Mouse (Mus musculus) left cerebral cortex, postnatal 36 days (tissue): ENCODE data around the gene Ptgfr. TPM values are rescaled to one million over a fixed set of nuclear protein-coding genes. Genes with fewer than 3 reads are reported as not detected.
A peak's percentile ranks its signal among the peaks of the same experiment; 100 is the strongest.

Source experiments
- DNase-seq, 2 experiments: peaks; one replicate each; pipeline ENCODE4 v3.0.0; 2021 to 2022; ENCODE audit warnings: low spot score in 2 of 2, mixed read lengths in 1 of 2
- intact Hi-C: fragments of 180-260 bp; cut with DNase I; formaldehyde crosslinking; loops from one replicate; pipeline ENCODE4 v1.15.1; 2025
- total RNA-seq, 2 experiments: library from RNA; stranded (reverse); gene quantifications; 2 replicates each; pipeline ENCODE4 v1.2.3; 2021

Ptgfr gene
- 1 to 10 TPM in 1 of 2 experiments, under 1 TPM in 1; 0.69 to 1.5 TPM for total RNA-seq

DNA sequence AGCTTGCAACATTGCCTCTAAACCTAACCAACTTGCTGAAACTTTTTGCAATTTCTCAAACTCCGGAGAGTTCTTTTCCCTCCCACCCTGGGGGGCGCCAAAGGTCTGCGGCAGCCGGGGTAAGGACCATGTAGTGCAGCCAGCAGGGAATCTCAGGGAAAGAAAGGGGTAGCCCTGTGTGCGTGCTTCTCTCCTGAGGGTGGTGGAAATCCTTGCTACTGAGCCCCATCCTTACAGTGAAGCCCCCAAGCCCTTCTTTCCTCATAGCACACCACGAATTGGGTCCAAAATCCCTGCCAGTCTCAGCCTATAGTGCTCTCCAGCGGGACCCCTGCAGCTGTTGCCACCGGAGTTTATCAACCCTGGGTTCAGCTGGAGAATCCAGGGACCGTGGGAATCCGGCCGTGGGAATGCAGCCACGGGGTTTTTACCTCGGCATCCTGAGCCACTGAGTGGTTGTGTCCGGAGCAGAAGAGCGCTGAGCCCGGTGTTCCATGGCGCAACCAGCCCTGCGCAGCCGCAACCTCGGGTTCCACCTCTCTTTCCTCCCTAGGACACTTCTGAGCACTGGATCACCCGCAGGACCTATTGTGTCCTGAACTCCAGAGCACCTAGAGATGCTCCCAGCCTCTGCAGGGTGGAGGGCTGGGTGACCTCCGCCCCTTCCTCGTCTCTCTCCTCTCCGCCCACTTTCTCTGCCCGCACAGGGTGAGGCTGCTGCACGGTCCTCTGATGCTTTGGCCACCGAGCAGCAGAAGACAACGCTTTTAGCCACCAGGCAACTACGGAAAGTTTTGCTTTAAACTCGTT is at the start of gene Ptgfr:
Gene Ptgfr (minus strand): TSS at position 760 of the 810 bp plus-strand sequence.
- no peak for DNase-seq
- intact Hi-C loops = loop anchor here (2.0 to 5.0 kb wide), 2 partner anchors 230 to 252 kb away; no protein-coding TSS in a partner anchor

DNA sequence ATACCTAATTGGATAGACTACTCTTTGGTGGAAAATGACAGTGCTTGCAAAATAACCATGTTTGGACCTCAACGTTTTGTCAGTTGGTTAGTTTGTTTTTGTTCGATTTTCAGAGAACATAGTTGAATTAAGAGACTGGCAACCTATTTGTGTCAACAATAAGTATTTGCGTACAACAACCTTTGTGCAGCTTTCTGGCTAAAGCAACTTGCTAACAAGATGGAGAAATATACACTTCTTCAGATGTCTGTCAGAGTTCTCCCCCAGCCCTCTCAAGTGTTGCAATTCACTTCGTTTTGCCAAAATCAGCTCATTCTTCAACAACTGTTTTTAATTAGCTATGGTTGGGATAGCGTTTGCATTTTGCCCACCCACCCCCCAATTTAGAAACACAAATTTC is 46.5 kb upstream of the Ptgfr start:
- intact Hi-C loops = no loop called here
- no peak for DNase-seq

DNA sequence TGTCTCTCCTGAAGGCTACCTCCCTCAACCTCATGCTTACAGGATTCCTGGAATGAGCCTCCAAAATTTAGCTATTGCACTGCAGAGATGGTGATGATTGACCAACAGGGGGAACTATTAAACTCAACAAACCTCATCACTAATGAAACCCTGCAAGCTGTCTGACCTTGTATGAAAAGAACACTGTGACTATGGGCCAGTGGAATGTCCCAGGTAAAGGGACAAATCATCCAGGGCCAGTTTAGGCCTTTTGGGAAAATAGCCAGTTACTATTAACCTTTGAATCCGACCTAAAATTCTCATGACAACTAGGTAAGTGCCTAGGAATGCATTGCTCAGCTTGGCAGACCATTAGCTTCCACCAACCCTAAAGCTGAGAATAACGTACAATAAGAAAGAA is 42.6 kb upstream of the Ptgfr start:
- DNase-seq = no peak
- intact Hi-C loops = no loop called here

DNA sequence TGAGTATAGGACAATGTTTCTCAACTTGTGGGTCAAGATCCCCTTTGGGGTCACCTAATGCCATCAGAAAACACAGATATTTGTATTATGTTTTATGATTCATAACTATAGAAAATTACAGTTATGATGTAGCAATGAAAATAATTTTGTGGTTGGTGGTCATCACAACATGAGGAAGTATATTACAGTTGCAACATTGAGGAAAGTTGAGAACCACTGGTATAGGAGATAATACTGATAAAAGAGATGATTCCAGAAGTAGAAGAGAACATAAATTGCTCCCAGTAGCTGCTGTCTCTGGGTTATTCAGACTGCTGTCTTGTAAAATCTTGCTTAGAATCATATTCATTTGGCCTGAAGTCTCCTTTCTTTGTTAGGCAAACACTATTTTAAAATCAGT is 31.5 kb upstream of the Ptgfr start:
- intact Hi-C loops = no loop called here
- no peak for DNase-seq

DNA sequence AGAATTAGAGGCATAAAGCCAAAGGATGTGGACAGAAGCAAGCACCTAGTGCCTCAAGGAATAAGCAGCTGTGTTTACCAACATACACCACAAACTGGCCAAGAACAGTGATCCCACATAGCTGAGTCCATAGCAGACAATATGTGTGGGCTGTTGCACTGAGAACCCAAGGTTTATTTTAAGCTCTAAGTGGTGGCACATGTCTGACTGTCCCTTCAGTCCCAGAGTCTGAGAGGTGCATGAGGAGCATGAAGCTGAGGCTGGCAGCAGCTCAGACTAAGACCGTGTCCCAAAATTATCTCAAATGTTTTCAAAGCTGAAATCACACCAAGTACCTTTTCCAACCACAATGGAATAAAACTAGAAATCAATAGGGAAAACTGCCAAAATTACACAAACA is 13.9 kb upstream of the Ptgfr start:
- DNase-seq = no peak

DNA sequence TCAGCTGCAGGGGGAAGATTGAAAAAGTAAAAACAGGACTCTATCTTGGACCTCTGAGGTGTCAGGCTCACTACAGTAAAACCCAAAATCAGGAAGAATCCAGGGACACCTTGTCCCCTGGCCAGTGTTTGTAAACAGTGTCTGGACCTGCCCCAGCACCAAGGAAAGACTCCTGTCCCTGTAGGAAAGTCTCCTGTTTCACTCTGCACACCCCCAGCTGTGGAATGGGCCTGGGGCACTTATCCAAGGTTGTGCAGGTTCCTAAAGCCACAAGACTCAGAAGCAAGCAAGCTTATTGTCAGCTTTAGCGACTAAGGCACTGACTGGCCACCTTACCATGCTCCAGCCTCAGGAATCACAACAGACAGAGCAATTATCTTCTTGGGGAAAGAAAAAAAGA is 13.2 kb upstream of the Ptgfr start:
- intact Hi-C loops = no loop called here
- no peak for DNase-seq

More for the DNA sequence above, 13.9 kb upstream of the Ptgfr start:
- intact Hi-C loops = no loop called here

DNA sequence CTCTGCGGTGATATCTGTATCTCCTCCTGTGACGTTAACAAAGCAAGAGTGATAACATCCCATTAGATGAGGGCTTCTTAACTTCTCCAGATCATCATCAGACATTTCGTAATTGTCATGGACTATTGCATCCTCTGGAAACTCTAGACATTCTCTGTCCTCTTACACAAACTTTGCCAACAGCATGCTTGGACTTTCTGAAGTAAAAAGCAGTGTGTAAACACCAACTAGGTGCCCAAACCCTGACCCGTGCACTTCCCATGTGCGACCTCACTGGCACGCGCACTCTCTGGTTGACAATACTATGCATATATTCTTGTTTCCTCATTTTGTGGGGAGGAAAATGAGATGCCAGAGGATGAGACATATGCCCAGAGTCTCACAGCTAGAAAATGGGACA is 8.9 kb upstream of the Ptgfr start:
- DNase-seq = no peak
- intact Hi-C loops = no loop called here

DNA sequence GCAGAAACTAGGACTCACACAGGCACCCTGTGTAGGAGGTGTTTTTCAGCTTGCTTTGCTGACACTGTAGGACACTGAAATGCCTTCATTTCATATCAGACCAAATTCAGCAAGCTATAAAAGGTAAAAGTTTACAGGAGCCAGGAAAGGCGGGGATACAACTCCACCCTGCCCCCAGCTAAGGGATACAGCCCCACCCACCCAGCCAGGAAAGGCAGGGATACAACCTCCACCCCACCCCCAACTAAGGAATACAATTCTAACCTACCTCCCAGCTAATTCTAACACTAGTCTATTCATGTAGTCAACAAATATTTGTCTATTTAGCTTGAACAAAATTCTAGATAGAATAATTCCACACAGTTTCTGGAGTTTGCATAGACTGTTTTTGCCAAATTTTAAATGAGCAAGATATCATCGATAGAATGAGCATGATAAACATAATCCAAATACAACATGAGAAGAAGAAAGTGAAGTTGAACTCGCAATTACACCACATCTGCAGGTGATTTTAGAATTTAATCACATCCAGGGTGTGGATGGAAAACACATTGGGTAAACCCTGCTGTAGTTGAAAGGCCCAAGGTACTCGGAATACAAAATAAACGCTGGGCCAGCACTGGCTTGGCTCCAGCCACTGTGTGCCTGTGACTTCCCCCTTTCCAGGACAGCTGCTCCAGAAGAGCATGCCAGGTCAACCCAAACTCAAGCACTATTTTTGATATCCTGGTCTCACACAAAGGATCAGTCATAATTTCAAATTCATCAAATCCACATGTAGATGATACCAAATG is 7.1 kb upstream of the Ptgfr start:
- intact Hi-C loops = no loop called here
- no peak for DNase-seq

DNA sequence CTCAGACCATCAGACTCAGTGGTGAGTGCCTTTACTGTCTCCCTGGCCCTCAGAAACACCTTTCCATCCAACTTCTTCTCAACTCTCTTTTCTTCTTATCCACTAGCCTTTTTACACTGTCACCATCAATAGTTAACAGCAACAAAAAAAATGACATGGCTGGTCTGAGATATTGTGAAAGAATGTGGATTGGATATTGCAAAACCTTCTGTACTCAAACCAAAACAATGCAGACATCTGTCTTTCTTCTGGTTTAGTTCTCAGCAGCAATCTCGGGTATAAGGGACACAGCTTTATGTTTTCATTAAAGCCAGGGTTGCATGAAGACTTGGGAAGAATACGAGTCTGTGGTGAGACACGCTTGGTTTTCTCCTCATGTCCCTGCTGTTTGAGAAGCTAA is 3.3 kb upstream of the Ptgfr start:
- no peak for DNase-seq
- intact Hi-C loops = no loop called here

DNA sequence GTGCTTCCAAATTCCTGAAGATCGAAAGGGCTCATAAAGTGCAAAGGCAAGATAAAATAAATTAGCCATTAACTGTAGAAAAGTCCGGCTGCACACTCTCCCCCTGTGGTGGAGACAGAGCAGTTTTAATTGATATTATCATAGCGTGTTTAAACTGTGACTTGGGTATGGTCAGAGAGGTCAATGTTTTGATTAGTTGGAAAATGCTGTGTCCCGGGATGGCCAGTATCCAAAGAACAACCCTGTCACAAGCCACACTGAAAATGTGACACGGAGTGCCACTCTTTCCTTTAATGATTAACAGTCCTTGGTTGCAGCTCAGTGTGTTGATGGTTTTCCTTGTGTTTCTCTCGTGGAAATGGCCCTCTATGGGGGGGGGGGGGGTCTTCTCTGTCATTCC is 942 bp upstream of the Ptgfr start:
- DNase-seq = no peak
- intact Hi-C loops = loop anchor here (5.0 kb wide), 1 partner anchor 229 kb away; no protein-coding TSS in a partner anchor

DNA sequence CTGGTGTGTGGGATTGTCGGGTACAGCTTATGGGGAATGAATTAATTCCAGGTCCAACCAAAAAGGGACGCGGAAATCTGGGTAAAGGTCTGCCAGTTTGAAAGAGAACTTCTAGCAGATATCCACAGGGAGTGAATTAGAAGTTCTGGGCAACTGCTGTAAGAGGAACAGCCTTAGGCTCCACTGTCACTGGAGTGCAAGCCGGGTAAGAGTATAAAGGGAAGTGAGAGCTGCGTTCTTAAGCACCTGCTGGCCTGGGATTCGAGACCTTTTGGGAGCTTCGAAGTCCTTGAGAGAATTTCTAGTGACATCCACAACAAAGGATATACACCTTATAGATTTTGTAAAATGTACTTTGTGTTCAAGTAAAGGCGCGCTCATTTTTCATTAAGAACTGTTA is 319 bp upstream of the Ptgfr start:
- intact Hi-C loops = loop anchor here (2.0 to 5.0 kb wide), 2 partner anchors 230 to 251 kb away; no protein-coding TSS in a partner anchor
- no peak for DNase-seq

DNA sequence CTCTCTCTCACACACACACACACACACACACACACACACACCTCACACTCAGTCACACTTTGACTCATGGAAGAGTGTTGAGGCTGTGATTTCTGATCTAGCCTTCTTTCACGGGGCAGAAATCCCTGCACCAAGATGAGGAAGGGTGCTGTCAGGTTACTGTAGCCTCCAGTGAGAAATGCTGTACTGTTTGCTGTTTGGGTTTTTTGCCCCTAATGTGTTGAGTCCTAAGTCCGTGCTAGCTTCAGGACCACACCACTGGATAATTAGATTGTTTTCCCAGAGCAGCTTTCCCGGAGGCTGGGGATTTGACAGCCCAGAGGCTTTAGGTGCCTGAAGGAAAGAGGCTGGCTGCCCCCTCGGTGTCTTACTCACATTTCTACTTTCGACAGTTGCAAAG is 979 bp downstream of the Ptgfr start:
- DNase-seq = no peak
- intact Hi-C loops = loop anchor here (2.0 to 5.0 kb wide), 2 partner anchors 231 to 252 kb away; no protein-coding TSS in a partner anchor

DNA sequence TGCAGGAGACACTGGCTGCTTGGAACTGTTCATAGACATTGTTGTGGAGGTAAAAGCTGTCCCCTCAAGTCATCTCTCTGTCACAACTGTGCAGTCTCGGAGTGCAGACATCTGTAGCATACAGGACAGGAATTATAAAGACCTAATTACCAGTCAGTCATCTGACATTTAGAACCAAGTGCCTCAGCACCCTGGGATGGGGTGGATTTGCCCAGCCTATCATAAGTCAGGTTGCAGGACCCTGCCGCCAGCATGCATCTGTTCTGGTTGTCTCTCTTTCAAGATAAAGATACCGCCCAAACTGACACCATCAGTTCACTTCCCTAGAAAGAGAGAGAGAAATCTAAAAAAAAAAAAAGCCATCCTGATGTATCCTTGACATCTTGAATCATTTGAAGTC is 1.6 kb downstream of the Ptgfr start:
- intact Hi-C loops = loop anchor here (2.0 to 5.0 kb wide), 2 partner anchors 231 to 253 kb away; no protein-coding TSS in a partner anchor
- no peak for DNase-seq

DNA sequence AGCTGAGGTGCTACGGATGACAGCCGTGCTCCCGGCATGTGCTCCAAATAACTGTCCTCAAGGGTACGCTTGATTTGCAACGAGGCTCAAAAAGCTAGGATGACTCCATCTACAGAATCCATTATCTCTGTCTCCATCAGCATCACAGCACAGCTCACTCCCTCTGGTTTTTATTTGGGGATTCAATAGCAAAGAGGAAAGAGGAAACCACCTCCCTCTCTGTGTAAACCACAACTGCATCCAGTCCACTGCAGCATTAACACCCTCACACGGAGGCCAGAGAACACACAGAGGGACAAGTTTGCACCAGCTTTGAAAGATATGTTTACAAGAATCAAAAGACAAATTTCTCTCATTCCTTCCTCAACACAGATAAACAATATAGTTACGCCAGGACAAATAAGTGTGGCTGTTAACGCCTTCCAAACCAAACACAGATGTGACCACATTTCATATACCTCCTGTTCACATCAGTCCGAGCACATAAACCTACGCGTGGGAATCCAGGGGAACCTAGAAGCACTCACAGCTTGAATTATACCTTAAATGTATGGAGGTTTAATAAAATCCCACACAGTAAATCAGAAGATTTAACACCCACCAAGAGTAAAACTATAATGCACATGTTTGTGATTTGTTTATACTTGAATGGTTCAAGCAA is 9.3 kb downstream of the Ptgfr start:
- intact Hi-C loops = no loop called here
- DNase-seq = no peak

DNA sequence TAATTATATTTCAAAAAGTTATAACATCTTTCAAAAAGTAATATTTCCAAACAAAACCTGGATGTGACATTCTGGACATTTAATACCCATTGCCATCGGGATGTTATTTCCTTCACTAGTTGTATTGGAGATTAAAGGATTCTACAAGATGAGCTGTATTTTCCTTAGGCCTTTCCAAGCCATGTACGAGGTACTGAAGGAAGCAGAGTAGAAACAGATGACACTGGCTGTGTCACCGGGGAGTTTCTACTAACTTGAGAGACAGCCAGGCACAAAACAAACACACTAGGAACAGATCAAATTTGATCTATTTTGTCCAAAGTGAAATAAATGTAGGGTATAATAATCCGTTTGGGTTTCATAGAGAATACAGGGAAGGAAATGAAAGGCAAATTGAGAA is 17.6 kb downstream of the Ptgfr start:
- no peak for DNase-seq
- intact Hi-C loops = no loop called here

DNA sequence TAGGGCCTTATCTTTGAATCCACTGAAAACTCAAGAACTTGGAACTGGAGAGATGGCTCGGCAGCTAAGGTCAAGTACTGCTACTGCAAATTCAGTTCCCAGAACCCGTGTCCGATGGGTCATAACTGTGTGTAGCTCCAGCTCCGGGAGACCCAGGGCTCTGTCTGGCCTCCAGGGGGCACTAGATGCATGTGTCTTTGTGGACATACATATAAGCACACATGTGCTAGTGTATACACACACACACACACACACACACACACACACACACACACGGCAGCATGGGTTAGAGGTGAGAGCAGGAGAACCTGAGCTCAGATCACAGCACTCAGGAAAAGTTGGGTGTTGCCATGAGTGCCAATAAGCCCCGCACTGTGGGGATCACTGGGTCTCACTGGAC is 19.2 kb downstream of the Ptgfr start:
- intact Hi-C loops = no loop called here
- DNase-seq = no peak

DNA sequence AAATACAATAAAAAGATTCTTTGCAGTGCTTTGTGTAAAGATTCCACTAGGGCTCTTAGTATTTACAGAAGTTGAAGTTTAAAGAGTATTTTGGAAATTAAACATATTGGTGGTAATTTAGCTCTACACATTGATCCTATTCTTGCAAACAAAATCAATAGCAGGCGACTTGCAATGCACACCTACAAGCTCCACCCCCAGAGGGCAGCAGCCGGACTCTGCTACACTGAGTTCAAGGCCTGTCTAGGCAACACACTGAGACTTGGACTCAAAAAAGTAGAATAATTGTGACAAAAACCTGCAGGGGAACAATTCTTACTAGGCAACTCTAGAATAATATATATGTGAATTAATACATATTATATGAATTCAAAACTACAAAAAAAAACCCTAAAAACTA is 28.8 kb downstream of the Ptgfr start:
- DNase-seq = no peak
- intact Hi-C loops = no loop called here

DNA sequence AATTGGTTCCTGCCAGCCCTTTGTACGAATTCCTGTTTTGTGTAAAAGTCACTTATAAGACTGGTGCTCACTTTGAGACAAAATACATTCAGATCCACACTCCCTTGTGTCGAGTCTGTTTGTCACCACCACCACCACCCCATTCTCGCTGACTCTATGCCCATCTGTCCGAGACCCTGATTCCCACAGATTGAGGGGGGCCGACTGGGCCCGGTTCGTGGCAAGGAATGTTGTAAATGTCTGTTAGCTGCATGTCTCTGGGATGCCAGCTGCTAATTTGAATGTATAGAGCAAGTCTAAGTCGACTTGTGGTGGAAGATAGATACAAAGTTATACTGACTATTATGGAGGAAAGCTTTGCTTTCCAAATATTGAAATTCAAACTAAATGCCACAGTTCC is 48.8 kb downstream of the Ptgfr start:
- intact Hi-C loops = no loop called here
- no peak for DNase-seq

DNA sequence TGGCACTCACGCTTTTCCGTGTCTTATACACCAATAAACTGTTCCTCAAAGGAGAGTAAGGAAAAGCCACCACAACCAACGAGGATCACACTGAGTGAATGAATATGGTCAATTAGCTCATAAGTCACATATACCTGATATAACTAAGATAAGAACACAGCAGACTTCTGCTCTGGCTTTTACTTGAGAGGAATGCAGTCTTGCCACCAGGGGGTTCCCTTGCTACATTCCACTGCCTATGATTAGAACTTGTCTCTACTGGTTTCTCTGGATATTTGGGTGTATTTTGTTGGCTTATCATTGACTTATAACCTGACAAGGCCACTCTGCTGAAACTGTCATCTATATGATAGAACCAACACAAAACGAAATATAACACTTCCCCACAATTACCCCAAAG is 62.3 kb downstream of the Ptgfr start:
- DNase-seq = peak; percentile 8 to 30
- intact Hi-C loops = loop anchor here (1.0 kb wide), 1 partner anchor 314 kb away; no protein-coding TSS in a partner anchor

DNA sequence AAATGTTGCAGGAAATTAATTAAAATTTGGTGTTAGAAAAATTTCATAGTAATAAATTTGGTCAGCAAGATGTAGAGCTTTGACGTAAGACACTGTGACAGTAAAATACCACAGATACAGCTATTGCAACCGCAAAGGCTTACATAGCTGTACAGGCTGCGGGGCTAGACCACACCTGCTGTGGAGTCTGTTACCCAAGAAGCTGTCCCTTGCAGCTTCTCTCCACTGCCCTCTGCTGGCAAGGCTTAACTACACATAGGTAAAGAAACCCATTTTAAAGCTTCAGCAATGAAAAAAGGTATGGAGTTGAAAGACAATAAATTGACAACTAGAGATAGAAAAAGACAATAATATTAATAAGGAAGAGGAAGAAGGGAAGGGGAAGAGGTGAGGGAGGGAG is 66.4 kb downstream of the Ptgfr start:
- intact Hi-C loops = loop anchor here (2.0 kb wide), 1 partner anchor 54 kb away; no protein-coding TSS in a partner anchor
- DNase-seq = peak; percentile 10 to 17
